Mouse (Mus musculus) frontal cortex, adult 2 months (tissue): ENCODE results near the gene Ssna1. TPM values are rescaled to one million over a fixed set of nuclear protein-coding genes. Genes with fewer than 3 reads are reported as not detected.

ENCODE experiments used
- DNase-seq, 2 experiments: peaks; one replicate each; pipeline ENCODE4 v3.0.0; 2022; ENCODE audit warnings: low spot score in 1 of 2; ENCODE audit errors: extremely low spot score in 1 of 2
- polyA plus RNA-seq: library from polyadenylated mRNA; depleted of rRNA; stranded (reverse); fragments of >200 nt; gene quantifications from 2 replicates; pipeline ENCODE4 v1.2.3, GENCODE M21; 2012

The Ssna1 gene
- polyA plus RNA-seq, 1 experiment: 86.0 TPM

DNA sequence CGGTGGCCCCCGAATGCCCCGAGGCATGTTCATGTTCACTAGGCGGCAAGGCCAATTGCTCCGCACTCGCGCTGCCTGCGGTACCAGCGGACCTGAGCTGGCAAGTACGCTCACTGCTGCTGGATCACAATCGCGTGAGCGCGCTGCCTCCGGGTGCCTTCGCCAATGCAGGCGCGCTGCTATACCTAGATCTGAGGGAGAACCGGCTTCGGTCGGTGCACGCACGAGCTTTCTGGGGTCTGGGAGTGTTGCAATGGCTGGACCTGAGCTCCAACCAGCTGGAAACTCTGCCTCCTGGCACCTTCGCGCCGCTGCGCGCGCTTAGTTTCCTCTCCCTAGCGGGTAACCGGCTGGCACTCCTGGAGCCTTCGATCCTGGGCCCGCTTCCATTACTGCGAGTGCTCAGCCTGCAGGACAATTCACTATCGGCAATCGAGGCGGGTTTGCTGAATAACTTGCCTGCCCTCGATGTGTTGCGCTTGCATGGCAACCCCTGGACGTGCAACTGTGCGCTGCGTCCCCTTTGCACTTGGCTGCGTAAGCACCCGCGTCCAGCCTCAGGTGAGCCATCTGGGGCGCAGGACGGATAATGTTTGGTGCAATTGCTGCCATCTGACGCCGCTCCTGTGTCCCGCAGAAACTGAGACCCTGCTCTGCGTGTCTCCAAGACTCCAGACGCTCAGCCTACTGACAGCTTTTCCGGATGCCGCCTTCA lies 18.0 kb upstream of the Ssna1 start:
- DNase-seq: peak in 1 of 2 experiments; percentile 69

DNA sequence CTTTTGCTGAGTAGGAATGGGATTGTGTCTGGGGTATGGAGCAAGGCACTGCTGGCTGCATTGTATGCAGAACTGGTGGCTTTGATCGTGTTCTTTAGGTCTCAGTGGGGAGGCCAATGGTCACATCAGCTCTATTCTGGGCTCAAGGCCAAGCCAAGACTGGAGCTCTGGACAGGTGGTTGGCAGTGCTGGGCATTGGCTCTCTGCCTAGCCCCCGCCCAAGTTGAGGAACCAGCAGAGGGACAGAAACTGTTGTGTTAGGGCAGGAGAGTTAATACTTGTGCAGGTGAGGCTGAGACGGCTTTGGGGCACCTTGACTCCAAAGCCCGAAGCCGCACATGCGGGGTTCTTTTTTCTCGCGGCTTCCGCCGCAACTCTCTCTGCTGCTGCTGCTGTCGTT lies 17.4 kb upstream of the Ssna1 start, which contains the start of gene Lrrc26:
Lrrc26 (plus strand) TSS at position 265 of the 400 bp plus-strand sequence.
- DNase-seq: no peak

DNA sequence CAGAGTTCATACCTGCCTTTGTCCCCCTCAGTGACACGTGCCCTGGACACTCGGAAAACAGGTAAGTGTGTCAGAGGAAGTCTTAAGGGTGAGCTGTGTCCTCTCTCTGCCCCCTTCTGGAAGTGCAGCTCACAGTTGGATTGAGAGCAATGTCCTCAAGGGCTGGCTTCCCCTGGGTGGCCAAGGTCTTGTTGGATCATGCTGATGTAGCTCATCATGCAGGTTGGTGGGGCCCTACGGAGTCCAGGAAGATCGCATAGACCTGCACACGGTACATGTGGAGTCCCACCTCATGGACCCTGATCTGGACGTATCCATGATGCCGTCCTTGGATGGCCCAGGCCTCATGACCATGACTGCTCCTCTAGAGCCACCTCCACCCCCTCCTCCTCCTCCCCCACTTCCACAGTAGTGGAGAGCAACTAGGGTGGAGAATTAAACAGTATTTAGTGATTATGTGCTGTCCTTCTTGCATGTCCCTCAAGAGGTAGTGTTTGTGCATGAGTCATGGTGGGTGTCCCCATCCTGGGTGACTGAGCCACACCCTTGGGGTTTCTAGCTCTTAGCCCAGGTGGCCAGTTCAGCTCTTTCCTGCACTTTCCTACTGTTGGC lies 16.6 kb upstream of the Ssna1 start:
- no peak for DNase-seq

DNA sequence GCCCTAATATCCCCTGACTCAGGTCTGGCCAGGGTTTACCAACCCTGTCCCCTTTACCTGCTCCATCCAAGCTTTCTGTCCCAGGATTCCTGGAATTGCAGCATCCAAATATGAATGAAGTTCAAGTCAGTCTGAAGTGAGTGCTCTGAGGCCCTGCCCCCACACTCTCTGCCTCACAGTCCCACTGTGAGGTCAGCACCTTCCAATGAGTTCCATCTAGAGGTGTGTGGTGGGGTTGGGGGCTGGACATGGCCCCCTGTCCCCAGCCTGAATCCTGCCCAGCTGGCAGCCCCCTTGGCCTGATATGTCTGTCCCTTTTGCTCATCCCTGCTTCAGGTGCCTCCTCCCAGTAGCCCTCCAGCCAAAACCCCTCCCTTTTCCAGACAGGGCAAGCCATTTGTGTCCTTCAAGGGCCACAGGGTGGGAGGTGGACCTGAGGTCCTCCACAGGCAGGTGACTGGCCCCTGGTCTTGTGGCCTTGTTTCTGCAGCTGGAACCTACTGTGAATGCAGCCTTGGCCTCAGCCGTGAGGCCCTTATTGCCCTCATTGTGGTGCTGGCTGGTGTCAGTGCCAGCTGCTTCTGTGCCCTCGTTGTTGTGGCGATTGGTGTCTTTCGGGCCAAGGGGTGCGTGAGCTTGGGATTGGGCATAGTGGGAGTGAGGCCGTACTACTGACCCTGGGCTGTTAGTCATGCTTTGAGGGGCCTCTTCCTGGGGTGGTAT lies 15.8 kb upstream of the Ssna1 start, which contains the start of gene Tmem210:
Tmem210 (plus strand) TSS at position 219 of the 723 bp plus-strand sequence.
- DNase-seq: no peak

DNA sequence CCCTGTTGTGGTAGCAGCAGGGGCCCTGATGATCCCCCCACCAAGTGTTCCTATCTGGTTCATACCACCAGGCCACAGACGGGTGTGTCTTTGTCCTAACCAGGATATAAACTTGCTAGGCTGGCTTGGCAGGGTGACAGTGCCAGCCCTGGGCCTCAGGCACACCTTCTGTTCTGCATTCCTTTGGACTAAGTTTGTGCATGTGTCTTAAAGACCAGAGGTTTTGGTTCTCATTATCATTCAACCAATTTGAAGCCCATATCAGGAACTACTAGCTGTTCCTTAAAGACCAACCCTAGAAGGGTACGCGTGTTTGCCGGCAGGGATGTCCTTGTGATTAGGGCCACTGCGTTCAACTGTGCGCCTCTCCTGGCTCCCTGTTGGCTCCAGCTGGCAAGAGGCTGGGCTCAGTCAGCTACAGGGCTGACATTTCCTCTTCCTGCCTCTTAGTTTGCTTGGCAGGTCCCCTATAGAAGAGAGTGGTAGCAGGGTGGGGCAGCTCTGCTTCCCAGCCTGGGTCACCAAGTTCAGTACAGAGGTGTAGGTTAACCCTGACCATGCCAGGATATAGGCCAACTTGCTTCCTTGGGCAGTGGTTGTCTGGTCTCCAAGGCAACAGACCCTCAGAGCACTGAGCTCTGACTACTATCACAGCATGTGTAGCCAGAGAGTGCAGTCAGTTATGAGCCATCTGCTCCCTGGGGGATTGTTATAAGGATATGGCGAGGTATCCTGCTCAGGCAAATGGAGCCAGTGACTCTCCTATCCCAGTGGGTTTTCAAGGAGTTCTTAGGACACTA lies 14.8 kb upstream of the Ssna1 start:
- no peak for DNase-seq

DNA sequence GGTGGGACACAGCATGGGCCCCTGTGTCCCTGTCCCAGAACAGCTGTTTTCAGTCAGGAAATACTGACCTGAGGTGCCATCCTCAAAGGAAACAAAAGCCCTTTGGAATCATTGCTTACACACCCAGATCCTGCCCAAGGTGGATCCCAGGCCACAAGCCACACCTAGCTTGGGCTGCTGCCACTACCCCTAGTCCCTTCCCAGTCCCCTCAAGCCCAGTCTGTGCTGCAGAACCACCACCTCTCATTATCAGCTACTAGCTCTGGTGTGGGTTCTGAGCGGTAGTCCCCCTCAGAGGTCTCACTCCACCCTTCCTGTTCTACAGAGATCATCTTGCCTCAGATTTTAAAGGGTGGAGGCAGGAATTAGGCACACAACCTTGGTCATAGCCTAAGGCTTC lies 14.1 kb upstream of the Ssna1 start:
- no peak for DNase-seq

DNA sequence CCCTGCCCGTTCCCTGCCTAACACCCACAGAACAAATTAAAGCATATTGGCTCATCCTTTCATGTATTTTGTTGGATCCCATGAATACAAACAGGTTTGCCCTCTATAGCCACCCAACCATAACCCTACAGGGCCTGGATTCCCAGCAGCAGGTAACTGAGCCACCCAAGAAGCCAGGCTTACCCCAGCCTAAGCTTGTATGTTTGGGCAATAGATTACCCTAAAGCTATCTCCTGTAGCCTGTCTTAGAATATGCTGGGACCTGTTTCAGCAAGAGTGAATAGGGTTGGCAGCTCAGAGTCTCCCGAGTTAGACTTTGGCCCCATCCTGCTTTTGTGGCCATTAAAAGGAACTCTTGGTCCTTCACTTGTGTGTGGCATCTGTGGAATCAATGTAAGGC lies 13.3 kb upstream of the Ssna1 start:
- DNase-seq: no peak

DNA sequence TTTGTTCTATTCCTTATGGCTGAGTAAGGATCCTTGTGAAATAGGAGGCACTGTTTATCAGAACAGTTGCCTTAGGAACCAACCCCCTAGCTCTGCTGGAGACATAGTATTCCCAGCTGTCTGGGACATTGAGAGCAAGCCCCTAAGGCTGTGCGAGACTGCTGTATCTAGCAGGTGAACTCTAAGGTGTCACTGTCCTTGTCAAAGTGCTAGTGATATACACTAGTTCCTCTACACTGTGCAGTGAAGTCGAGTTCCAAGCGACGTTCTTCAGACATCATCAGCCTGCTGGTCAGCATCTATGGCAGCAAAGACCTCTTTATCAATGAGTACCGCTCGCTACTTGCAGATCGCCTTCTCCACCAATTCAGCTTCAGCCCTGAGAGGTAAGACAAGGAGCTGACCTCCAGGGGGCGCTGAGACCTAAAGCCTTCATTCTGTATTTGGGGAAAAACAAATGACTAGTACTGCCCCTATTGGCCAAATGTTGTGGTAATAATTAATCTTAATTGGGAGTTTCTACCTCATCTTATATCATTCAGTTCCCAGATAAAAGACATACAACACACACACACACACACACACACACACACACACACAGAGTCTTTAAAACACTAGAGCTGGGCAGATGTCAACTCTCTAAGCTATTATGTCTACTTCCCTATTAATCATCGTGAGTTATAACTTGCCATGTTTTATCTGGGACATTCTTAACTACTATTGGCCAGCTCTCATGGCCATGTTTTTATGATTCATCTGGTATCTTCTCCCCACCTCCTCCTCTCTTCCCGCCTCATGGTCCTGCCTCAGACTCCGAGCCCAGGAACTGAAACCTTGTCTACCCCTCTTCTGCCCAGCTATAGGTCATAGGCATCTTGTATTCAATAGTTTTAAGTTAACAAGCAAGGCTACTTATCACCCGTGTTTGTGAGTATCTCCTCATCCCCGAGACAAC lies 7.0 kb upstream of the Ssna1 start:
- peak in 1 of 2 experiments; percentile 90 for DNase-seq

DNA sequence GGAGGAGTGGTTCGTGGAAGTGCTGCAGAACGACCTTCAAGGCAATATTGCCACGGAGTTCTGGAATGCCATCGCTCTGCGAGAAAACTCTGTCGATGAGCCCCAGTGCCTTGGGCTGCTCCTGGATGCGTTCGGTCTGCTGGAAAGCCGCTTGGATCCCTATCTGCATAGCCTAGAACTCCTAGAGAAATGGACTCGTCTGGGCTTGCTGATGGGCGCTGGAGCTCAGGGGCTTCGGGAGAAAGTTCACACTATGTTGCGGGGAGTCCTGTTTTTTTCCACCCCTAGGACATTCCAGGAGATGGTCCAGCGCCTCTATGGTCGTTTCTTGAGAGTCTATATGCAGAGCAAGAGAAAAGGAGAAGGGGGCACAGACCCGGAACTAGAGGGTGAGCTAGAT lies 772 bp upstream of the Ssna1 start:
- no peak for DNase-seq

DNA sequence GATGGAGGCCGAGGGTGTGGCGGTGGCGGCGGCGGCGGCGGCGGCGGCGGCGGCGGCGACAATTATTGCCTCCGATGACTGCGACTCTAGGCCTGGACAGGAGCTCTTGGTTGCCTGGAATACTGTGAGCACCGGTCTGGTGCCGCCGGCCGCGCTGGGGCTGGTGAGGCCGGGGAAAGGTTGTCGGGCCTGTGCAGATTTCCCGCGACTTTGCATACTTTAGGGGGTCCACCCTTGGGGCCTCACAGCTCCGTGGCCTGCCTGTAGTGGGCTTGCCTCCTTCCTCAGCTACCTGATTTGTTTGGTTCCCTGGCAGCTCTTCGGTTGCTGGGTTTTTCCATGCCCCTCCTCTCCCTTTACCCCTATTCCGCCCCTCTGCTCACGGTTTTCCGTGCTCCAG lies 277 bp upstream of the Ssna1 start:
- no peak for DNase-seq

DNA sequence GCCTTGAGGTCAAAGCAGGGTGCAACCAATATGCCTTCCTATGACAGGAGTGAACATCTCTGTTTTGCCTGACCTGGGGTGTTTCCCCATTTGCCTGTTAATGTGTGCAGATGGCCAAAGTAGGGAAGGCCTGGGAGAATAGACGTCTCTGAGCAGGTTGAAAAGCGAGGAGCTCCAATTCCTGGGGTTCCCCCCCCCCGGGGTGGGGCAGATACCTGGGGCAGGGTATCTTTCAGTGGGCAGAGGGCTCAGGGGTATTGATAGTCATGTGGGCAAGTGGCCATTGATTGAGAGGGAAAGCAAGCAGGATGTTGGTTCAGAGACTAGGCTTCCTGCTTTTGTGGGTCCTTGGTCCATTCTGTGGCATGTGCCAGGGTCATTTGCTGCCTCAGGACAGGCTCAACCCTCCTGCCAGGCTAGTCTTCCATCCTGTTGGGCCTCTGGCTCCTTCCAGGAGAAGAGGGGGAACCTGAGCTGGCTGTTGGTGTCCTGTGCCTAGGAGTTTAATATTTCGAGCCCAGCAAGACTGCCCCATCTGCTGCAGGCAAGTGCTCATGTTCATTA lies 4.4 kb downstream of the Ssna1 start:
- DNase-seq: no peak

DNA sequence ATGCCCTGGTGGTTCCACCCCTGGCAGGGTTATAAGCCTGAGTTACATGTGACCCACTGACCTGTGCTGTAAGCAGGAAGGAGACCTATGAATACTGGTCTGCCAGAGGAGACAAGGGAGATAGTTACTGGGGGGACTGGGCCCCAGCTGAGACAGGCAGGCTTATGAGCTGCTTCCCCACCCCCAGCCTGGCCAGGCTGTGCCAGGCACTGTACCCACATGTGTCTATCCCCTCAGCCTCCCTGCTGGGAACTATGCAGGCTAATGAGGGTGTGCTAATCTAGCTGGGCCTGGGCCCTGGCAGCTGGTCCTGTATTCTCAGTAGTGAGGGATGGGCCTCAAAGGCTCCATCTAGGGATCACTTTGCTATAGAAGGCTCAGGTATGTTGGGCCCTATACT lies 5.0 kb downstream of the Ssna1 start:
- DNase-seq: no peak

DNA sequence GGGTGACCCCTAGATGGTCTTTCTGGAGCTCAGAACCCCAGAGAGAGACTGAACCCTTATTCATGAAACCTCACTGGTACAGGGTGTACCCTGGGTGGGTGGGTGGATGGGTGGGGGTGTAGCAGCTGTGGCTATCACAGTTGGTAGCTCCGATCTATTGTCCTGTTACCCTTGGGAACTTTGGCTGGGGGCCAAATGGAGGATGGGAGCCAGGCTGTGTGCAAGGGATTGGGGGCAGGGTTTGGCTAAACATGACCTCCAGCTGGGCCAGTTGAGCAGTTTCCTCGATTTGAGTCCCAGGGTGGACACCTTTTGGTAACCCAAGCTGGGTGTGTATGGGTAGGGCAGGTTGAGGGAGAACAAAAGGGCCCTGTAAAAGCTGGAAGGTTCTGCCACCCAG lies 5.5 kb downstream of the Ssna1 start:
- no peak for DNase-seq

DNA sequence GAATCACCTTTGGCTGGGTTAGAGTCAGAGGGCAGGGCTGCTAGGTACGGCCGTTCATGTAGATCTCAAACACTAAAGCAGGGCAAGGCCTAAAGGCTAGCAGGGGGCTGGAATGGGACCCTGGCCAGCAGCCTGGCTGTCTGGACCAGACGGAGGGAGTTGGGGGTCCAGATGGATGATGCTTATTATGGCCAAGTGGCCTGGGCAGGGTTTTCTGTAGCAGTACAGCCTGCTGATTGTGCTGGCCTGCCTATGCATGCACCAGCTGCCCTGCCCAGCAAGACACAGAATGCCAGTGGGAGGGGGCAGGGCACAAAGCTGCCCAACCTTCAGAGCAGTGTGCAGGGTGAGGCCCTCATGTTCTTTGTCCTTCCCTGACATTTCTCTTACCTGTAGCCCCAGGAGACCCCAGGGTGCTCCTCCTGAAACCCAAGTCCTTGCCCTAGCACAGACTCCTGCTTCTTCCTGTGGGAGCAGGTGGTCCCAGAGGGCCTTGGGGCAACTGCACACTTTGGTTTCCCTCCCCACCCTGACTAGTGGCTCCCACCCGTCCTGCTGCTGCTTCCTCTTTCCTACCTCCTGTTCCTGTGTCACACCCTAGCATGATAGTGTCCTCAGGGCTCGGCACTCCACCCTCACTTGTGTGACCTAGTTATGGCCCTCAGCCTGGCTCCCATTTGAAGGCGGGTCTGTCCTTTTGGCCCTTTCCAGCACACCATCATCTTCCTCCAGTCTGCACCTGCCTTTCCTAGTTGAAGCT lies 6.2 kb downstream of the Ssna1 start:
- DNase-seq: no peak

DNA sequence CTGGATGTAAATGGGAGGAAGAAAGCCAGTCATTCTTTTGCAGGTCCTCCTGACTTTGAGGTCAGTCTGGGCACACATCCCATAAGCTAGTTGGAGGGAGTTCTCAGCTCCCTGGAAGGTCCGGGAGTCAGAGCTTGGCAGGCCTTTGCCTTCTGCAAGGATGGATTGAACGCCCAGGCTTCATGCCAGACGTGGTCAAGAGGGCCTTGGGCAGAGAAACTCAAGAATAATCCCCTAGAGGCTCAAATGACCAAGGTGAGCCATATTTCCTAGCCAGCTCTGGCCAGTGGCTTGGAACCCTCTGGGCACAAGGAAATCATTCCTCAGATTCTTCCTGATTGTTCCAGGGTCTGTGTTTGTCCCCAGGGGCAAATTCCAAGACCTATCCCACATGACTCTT lies 7.4 kb downstream of the Ssna1 start:
- DNase-seq: no peak

DNA sequence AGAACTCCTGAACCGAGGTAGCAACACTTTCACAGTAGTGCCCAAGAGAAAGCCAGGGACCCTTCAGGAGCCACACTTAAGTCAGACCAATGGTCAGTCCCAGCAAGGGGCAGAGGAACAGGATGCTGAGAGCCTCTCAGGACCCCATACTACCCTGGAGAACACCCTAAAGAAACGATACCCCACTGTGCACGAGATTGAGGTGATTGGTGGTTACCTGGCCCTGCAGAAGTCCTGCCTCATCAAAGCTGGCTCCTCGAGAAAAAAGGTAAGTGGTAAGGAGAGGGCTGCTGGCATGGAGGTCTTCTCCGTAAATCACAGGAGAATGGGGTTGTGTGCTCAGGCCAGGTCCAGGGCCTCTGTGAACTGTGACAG lies 8.0 kb downstream of the Ssna1 start:
- no peak for DNase-seq

DNA sequence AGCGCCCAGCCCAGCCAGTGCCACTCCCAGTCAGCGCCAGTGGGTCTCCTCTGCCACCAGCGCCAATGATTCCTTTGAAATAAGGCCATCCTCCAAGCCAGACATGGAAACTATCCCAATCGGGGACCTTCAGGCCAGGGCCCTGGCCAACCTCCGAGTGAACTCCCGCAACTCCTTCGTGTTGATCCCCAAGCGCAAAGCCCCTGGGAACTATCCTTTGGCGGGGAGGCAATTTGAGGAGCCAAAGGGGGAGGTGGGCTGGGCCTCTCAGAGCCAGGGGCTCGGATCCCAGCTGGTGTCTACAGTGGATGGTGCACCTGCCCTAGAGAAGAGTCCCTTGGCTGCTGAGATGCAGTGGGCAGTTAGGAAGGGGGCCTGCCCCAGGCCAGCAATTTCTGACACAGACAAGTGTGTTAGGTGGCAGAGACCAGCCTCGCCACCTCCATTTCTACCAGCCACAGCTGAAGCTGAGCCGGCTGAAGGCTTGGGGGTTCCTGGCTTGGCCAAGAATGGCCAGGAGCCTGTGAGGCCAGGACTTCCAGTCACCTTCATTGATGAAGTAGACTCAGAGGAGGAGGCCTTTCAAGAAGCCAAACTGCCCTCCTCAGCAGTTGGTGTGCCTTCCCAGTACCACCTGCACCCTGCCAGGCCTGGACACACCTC lies 8.5 kb downstream of the Ssna1 start:
- no peak for DNase-seq
